Mouse (Mus musculus) CD8-positive naive resting alpha-beta T cell, adult 2 months (primary cell): Measurements from ENCODE around the gene Lrmp.
A peak's percentile ranks its signal among the peaks of the same experiment; 100 is the strongest.

Experiments
- DNase-seq, 2 experiments: peaks; one replicate each; pipeline ENCODE4 v3.0.0; 2022; ENCODE audit warnings: low read depth in 2 of 2, low spot score in 2 of 2

The Lrmp gene

DNA sequence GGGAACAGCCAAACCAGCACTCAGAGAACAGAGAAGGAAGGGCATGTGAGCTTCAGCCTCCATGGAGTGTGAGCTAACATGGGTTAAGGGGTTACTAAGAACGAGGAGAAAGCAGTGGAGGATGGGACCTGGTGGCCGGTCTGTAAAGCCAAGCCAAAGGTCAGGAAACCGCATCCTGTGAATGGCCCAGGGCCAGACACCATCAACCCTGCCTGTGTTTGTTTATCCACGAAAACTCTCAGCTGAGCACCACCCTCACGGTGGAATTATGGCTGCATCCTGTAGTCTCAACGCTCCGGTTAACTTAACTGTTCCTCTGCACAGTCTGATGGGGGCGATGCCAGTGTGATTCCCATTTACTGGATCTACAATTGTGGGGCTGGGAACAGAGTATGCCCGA lies 20.4 kb downstream of the Lrmp start:
- DNase-seq: no peak

DNA sequence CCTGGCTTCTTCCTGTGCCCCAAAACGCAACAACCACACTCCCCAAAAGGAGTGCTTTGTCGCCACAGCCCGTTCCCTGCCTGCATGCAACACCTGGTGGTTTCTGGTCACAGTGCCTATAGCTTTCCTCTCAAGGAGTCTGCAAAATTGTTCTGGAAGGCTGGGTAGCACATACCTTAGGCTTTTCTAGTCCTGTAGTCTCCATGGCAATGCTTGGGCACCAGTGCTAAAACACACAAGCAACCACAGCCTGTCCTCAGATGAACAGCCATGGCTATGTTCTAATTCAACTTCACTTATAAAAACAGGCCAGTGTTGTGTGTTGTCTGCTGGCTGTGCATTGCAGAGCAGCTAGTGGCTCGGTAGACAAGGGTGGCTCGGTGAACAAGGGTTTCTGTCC lies 21.4 kb downstream of the Lrmp start:
- DNase-seq: no peak

DNA sequence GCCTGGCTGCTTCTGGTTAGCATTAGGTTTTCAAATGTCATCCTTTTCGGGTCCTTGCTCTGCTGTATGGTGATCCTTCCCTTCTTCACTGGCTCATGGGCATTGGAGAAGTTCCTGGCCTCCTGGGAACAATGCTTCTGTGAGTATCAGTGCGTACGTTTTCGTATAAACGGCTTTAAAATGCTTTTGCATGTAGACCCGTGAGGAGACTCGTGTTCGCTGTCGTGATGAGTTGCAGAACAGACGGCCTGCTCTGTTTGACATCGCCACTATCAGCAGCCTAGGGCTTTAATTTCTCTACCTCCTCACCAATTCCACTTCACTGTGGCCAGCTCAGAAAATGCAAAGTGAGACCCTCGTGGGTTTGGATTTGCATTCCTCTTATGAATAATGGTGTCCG lies 23.8 kb downstream of the Lrmp start:
- no peak for DNase-seq

DNA sequence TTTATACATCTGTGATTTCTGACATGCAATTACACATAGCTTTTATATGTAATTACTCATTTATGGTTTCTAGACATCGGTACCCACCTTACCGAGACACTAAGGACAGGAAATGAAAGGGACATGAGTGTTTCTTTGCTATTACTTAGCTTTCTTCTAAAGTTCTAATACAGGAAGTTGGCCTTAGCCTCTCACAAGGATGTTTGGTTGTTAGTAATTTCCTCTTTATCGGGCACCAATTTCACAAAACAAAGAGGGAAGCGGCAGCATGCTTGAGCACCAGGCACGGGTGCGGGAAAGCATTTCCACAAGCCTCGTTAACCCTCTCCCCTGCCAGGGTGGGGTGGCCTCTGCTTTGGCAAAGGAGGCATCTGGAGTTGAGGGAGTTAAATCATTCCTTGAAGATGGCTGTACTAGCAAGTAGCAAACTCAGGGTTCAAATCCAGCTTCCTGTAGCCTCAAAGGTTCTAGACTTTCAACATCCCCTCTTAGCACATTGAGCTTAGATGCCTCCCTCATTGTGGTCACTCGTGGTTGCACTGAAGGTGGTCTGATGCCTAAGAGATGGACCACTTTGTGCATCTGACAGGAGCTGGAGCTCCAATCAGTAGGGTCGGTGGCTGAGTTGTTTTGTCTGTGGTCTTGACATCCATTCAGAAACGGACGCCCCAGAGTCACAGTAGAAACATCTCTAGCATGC lies 24.5 kb downstream of the Lrmp start:
- no peak for DNase-seq

DNA sequence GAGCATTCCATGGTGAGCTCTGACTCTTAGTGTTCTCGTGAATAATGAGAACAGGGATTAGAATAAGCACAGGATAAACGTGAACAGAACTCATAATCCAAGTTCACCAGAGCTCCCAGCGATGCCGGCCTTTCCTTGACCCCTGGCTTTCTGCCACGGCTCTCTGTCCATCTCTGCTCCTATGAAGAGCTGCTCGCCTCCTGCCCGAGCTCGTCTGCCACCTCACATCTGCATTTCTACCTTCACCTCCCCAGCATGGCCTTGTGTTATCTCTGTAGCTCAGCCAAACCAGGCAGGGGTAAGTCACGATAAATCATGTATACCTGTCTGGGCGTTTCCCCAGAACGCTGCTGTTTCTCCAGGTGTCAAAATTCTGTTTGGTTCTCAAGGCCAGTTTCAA lies 25.3 kb downstream of the Lrmp start:
- DNase-seq: no peak

DNA sequence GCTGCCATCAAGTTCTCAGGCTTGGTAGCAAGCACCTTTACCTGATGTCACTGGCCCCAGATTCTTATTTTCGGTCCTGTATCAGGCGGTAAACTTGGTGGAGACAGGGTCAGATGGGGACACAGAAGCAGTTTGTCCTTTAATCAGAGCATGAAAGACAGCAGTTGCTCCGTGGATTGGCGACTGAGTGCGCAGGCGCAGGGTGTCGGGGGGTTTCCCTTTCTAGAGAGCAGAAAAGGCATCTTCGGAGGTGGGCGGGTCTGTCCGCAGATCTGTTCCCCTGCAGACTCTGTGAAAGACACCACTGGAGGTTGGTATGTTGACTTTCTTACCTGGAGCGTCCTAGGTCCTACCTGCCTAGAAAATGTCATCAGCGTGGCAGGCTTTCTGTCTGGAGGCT lies 26.4 kb downstream of the Lrmp start:
- DNase-seq: no peak

DNA sequence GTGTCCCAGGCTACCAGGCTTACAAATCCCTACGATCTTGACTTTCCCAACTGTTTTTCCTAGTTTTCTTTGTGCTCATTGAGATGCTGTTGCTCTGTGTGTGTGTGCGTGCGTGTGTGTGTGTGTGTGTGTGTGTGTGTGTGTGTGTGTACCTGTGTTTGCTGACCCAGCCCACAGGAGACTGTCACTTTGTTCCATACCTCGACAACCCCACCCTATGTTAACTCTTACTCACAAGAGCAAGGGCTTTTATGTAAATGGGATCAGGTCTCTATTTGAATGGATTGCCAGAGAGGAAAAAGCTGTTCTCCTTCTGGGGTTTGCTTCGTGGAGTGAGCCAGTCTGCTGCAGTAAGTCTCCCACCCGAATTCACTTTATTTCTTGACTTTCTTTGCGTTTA lies 29.7 kb downstream of the Lrmp start:
- DNase-seq: no peak

DNA sequence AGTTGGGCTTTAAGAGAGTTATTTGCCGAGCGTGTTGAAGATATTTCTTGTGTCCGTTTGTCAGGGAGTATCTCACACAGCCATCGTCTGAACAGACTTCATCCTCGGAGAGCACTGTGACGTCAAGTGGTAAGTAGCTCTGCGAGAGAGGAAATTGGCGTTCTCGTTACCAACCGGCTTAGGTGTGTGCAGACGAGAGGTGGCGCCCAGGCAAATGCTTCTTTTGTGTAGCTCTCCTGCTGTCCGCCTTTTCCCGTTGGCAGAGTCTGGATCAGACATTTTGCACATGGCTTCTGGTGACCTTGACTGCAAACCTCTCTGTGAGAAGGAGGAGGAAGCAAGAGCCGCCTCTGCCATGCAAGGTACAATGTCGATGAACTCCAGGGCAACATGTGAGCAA lies 32.3 kb downstream of the Lrmp start:
- no peak for DNase-seq

DNA sequence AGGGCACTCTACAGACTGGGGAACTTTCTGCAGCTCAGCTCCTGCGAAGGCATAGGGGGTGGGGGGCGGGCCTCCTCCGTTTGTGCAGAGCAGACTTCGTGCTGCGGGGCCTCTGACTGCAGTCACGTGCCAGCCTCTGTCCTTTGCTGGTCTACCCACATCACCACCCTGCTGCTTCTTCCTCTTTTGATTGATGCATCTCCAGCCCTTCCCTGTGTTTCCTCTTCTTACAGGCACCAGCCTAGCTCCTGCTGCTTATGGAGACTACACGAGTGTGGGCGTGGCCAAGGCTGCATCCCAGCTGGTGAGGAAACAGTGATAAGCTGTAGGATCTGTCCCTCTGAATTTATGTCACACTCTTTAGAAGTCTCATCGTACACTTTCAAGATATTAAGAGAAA lies 33.6 kb downstream of the Lrmp start:
- DNase-seq: no peak

DNA sequence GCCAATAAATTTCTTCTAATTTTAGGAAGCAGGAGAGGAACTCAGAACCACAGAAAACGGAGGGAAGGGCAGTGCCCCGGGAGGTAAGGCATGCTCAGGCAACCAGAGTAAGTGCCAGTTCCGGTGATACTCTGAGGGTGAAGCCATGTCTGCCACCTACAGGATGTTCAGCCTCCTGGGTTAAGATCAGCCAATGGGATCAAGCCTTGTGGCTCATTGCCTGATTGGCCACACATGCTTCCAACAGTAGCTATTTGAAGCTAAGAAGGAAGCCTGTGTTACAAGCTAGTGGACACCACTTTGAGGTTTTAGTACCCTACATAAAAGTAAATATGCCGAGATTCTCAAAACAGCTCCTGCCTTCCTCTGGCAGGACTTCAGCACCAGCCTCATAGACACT lies 43.2 kb downstream of the Lrmp start:
- no peak for DNase-seq

DNA sequence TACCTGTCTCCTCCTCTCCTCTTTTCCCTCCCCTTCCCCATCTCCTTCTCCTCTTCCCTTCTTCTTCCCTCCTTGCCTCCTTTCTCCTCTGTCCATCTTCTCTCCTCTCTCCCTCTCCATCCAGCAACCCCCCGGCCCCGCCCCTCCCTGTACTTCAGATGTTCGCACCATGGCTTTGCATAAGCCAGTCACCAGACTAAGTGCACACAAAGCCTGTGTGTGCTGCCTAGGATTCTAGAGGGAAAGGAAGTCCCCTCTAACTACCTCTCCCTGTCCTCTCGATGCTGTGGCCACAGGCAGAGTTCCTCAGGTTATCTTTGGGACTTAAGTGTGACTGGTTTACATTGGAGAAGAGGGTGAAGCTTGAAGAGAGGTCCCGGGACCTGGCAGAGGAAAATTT lies 45.1 kb downstream of the Lrmp start:
- no peak for DNase-seq

DNA sequence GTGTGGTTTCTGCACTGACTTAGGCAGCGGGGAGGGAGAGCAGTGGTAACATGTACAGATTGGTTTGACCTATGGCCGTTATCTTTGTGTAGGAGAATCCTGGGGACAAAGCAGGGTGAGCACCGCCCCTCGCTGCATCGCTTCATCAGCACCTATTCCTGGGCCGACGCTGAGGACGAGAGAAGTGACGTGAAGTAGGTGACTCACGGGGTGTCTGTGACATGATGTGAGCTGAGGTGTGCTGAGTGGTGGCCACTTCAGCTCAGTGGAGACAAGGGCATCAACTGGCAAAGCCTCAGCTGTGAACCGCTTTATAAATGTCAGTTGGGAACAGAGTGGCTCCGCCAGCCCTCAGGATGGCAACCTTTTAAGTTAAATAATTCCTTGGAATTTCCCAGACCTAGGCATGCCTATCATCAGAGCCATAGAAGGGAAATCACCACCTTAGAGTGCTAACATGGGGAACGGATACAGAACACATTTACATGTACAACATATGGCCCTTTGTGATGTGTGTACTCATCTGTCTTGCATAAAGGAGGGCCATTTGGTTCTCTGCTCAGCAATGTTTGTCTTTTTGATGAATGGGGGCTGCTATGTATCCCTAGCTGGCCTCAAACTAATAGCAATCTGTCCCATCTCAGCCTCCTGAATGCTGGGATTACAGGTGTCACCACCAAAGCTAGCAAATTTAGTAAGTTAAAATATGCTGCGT lies 56.6 kb downstream of the Lrmp start:
- DNase-seq: no peak

DNA sequence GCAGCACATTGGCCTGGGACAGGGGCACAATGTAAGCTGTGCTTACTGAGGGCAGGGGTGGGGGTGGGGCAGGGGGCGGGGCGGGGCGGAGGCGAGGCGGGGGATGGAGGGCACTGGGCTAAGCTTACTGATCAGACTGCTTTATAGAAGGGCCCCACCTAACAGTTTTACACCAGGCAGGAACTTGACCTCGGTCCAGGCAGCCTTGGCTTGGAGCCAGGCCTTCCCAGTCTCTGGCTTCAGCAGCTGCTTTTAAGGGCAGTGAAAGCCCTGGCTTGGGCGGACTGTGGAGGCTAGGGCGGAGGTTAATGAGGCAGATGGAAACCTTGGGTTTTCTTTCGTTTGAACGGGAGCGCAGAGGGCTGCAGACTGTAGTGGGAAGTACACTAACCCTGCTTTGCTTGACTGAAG lies 58.3 kb downstream of the Lrmp start:
- no peak for DNase-seq

DNA sequence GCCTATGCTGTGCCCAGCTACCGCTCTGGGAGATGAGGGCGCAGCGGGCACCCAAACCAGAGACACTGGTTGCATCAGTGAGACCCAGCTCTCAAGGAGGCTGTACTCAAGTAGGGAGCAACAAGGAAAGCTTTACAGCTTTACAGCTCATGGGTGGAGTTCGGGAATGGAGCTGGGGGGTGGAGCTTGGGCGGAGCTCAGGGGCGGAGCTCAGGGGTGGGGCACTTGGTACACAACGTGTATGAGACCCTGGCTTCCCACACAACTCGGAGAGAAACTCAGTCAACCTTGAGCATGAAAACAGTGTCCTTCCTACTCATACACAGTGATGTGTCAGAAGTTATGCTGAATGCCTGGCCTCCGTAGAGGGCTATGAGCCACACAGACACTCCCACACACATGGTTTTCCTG lies 60.1 kb downstream of the Lrmp start:
- DNase-seq: no peak

DNA sequence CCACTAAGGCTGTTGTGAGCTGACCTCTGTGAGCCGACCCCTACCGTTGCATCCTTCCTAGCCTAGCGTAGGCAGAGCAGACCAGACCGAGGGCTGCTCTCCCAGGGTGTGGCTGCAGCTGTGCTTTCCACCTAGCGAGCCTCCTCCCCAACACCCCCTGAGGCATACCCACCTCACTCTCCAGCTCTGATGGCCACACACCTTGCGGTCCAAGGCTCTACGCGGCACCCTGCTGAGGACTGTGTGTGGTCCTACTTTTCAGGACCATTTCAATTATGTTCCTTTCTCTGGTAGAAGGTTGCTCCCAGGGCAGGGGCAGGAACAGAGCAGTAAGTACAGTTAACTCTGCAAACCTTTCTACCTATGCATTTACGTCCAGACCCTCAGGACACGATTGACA lies 61.0 kb downstream of the Lrmp start:
- no peak for DNase-seq

DNA sequence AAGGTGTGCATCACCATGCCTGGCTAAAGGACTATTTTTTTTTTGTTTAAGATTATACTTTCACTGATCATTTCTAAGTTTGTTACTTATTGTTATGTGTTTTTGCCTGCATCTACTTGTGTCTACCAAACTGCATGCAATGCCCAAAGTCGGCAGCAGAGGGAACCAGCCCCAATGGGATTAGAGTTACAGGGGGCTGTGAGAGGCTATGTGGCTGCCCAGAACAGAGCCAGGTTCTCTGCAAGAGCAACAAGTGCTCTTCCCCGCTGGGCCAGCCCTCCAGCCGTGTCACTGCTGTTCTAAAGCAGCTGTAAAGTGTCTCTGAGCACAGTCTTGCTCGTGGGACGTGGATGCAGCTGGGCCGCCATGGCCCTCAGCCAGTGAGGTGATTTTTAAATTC lies 64.2 kb downstream of the Lrmp start:
- DNase-seq: peak; percentile 58 to 78

DNA sequence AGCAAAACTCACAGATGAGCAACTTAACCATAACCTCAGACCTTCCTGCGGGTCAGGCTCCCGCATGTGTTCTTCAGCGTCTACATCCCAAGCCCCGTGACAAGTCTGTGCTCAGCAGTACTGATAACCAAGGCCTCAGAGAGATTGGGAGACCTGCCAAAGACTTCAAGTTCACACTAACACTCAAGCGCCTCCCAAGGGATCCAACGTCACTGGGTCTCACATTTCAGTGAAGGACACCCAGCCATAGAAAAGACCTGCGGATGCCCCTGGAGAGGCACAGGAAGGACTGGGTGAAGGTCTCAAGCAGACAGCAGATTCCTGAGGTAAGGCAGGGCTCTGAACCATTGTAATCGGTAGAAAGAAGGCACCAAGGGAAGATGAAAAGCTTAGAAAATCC lies 66.6 kb downstream of the Lrmp start:
- no peak for DNase-seq

DNA sequence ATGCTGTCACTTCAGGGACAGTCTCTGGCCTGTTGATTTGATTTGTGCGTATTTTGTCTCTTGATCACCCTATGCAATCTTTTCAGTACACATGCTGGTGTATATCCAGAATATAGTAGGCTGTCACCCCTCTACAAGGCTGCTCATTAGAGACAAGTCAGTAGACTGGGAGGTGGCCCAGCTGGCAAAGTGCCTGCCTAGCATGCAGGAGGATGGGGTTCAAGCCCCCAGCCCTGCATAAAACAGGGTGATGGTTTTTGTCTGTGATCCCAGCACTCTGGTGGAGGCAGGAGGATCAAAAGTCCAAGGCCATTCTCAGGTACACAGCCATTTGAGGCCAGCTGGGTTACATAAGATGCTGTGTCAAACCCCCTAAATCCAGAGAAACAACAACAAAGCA lies 70.6 kb downstream of the Lrmp start:
- DNase-seq: no peak

DNA sequence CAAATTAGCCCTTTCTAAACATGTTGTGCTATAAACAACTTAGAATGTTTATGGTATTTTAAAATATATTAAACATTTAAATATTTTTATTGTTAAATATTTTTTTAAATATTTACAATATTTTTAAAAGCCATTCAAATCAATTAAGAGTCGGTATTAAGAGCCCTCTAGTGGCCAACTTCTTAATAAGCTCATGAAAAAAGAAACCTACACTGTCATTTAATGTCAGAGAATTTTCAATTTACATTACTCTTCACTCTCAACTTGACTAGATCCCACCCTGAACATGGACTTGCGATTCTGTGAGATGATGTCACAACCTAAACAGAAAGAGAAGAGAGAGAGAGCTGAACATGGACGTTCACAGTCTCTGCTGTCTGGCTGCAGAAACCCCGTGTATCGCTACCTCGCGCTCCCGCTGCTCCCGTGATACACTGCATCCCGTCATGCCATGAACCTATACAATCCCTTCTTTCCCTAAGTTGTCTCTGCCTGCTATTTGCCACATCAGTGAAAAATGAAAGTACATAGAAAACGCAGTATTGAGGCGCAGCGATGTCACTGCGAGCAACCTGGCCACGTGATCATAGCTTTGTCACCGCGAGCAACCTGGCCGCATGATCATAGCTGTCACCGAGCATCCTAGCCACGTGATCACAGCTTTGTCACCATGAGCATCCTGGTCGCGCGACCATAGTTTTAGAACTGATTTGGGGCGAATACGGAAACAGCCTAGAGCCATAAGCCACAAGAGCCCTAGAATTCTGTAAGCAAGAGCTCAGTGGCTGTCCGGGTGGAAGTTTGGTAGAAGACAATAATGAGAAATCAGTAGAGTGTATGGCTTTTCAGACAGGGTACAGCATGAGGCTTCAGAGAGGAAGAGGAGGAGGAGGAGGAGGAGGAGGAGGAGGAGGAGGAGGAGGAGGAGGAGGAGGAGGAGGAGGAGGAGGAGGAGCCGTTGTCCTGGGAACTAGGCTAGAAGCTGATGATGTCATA lies 71.9 kb downstream of the Lrmp start:
- DNase-seq: peak; percentile 55 to 71

DNA sequence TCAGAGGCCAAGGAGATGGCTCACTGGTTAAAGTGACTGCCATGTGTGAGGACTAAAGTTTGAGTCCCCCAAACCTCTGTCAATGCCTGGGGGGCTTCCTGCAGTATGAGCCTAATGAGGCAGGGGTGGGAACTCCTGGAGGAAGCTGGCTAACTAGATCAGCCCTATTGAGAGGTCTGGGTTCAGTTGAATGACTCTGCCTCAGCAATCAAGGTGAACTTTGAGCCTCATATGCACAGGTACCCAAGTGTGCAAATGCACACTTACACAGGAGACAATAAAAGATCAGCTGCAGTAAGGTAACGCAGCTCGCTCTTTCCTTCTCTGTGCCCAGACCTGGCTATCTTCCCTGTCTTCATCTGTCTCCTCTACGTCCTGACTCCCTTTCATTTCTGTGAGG lies 77.6 kb downstream of the Lrmp start:
- no peak for DNase-seq

DNA sequence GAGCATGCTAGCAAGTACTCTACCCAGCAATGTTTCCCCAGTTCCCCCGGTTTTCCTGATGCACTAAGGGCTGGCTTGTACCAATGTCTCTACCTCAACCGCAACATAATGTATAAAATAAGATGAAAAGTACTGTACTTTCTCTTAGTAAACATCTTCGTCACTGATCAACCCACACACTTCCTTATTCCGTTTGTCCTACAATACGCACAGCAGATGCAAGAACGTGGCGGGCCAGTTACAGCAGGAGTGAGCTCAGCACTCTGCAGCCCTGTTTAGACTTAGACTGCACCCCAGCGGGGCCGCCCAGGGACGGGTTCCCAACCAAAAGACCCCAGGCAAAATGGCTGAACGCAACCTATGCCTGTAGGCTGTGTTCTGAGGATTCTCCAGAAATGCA lies 78.0 kb downstream of the Lrmp start:
- DNase-seq: peak; percentile 14 to 42
